Mouse (Mus musculus): ENCODE data around the gene Trnau1ap.
"Not testable (repeated sequence)": the region's sequence is repeated elsewhere in the genome, so short reads cannot be mapped to it uniquely, and the experiment has no call there.

The Trnau1ap gene

GRCm38 (mm10) chr4:132344403-132345134 is 15.2 kb upstream of the Trnau1ap start:
- peak; percentile 46 for DNase-seq (ENCODE audit: low spot score)

DNA sequence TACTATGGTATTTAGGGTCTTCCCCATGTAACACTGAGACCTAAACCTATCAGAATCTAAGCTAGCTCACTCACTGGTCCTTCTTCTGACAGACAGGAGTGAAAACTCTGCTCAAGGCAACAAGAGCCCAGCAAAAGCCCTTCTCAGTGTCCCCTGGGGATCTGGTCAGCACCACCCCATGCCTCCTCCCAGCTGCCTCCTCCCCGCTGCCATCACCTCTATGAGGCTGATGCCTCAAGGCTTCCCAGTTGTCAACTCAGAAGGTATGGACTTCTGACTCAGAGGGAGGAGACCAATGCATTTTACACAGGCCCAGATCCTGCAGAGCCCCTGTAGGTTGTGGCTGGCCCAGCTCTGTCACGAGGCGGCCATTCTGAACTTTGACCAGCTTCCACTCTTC is 12.1 kb upstream of the Trnau1ap start:
- DNase-seq (ENCODE audit: low spot score) = no peak

DNA sequence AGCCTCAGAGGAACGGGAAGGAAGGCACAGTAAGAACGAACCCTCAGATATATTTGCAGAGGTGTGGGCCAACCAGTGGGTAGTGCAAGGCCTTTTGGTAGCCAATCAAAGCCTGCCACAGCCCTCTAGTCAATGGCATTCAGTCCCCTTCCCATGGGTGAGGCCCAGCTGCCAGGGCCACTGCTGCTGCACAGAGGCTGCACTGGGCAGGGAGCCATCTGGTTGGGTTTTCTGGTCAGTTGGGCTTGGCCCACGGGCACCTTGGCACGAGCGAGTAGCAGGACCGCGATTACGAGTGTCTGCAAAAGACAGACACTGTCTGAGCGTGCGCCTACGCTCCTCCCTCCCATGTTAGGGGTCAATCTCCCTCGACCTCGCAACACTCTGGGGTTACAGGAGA is 9.6 kb upstream of the Trnau1ap start:
- no peak for DNase-seq (ENCODE audit: low spot score)

DNA sequence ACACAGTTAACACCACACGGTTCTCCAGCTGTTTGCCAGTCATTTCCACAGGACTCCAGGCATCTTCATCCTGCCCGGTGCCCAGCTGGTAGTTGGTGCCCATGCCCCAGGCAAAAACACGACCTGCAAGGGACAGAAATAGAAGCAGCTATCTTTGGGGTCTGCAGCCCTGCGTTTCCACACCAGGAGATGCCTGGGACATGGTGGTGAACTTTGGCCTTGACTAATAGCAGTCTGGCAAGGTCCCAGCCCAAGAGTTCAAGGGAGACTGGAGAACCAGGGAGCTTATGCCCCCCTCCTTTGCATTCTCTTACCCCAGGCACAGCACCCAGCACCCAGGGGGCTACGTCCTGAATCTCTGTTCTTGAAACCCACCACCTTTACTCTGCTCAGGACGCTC is 3.5 kb upstream of the Trnau1ap start:
- DNase-seq (ENCODE audit: low spot score) = no peak

DNA sequence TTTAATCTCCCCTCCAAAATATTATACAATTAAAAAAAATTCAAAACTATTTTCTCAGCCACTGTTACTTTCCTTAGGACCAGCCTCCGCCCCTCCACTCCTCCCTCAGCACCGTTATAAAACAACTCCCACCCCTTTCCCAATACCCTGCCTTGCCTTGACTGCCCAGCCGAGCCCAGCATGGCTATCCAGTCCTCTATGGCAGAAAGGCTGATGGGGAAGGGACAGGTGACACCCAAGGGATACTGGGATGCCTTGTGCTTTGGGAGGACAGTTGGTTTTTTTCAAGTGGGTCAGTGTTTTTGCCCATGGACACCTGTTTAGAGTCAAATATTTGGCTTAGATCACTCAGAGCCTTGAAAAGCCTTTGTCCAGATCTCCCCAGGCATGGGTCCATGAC is 2.6 kb upstream of the Trnau1ap start:
- DNase-seq (ENCODE audit: low spot score) = no peak

DNA sequence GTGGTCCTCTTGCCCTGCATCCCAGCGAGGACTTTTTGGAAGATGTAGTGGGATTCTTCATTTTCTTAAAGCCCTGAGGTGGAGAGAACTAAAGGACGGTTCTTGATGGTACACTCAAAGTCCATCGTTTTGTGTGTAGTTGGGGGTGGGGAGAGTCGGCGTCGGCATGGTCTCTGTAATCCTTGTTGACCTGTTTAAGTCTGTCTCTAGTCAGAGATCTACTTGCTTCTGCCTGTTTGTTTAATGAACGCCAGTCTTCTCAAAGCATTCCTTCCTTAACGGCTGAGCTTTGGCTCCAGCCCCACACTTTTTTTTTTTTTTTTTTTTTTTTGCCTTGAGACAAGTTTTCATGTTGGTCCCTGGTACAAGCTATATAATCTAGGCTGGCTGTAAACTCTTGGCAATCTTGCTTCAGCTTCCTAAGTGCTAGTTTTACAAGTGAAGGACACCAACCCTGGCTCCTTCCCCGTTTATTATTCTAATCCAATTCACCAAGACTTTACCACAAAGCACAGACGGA is 557 bp upstream of the Trnau1ap start:
- DNase-seq (ENCODE audit: low spot score) = no peak

DNA sequence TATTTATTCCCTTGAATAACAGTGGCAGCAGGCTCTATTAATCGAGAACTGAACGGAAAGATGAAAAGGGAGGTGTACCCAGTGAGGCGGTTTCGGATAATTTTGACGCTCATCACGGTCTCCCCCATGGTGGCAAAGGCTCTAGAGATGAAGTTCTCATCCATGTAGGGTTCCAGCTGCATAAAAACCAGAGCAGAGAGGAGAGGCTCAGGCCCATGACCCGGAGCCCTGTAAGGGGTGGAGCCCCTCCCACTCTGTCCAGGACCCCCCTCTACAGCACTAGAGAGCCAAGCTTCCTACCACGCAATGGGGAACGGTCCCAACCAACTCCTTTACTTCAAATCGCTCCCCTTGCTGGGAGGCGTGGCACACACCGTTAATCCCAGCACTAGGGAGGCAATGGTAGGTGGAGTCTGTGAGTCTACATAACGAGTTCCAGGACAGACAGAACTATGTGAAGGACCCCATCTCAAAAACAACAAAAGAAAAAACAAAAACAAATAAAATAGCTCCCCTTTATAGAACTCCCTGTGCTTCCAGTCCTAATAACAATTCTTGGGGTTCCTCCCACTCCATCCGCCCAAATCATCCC is 851 bp downstream of the Trnau1ap start:
- DNase-seq (ENCODE audit: low spot score) = no peak

GRCm38 (mm10) chr4:132326481-132326880 is 2.9 kb downstream of the Trnau1ap start:
- DNase-seq (ENCODE audit: low spot score) = no peak

GRCm38 (mm10) chr4:132315711-132316110 is 13.6 kb downstream of the Trnau1ap start:
- DNase-seq (ENCODE audit: low spot score) = no peak

DNA sequence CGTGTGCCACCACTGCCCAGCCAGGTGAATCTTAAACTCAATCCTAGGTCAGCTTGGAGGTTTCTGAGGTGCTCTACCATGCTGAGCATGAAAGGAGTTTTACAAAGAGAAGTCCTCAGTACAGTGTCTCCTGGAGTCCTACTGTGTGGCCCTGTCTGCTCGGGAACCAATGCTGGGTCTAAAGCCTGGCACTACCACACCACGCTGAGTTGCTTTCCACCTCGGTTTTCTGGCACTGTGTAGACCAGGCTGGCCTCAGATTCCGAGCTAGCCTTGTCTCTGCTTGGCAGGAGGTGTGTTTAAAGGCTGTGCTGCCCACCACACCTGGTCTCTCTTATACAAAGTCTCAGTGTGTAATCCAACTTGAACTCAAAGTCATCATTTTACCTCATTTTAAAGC is 16.7 kb downstream of the Trnau1ap start:
- DNase-seq (ENCODE audit: low spot score) = no peak

DNA sequence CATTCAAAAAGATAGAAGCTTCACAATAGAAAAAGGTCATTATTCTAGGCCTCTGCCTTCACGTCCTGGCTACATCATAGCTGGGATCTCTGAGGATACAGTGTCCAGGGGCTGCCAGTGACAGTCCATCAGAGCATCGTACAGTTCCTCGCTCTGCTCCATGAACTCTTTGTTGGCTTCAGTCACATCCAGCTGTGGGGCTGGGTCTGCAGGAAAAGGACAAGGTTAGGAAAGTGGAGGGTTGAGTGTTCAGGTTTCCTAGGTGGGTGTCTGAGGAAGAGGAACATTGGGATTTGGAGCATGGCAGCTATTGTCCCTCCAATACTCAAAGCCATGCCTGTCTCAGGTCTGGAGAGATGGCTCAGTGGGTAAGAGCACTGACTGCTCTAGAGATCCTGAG is 17.5 kb downstream of the Trnau1ap start:
- DNase-seq (ENCODE audit: low spot score) = no peak

- no peak for DNase-seq (ENCODE audit: low spot score)
Measured at GRCm38 (mm10) chr4:132311209-132311608, 18.1 kb downstream of the Trnau1ap start.

DNA sequence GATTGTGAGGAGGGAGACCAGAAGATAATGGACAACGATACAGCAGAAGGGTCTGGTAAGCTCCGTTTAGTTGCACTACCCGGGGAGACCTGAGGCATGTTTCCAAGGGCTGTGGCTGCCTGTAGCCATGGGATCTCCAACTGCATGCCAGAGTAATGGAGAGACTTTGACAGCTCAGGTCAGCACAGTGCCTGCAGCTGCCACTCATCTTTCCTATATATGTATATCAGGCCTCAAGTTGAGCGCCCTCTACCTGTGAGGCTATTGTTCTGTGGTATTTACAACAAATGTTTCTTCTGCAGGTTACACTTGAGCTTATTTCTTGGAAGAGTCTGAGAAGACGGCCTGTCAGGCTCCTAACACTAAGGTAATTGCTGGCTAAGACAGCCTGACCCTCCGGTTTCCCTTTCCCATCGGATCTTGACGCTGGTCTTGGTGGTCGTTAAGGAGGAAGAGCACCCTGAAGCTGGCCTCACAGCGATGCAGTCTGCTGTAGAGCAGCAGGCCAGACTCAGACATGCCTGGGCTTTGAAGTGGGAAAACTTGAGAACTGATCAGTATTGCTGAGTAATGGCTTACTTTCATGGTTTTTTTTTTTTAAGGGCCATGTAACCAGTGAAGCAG is 19.4 kb downstream of the Trnau1ap start:
- peak; percentile 47 for DNase-seq (ENCODE audit: low spot score)

DNA sequence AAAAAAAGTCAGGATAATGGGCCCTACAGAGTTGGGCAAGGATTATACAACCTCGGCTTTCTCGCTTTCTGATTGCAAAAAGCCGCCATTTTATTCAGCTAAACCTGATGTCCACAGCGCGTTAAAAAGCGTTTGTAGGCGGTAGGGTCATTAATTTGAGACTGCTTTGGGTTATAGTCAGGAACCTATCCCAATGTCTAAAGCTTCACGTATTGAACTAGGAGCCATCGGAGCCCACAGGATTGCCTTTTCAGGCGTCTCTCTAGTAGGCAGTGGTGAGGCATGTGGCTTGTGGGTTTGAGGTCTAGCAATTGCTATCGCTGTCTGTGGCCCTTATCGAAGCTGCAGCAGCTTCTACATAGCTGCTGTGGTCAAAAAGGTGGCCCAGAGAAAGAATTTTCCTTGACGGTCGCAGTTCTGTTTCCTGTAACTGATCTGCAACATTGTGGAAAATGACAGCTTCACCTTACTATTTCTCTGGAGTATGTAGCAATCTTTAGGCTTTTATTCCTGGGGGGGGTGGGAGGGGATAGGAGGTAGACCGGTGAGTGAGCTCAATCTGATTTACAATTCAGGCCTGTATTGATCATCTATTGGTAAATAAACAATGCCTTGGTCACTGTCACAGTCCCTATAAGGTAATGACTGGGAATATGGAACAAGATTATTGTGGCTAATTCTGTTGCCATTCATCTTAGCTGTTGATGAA is 20.0 kb downstream of the Trnau1ap start:
- DNase-seq (ENCODE audit: low spot score) = peak; percentile 31

GRCm38 (mm10) chr4:132308437-132309139 is 20.8 kb downstream of the Trnau1ap start:
- DNase-seq (ENCODE audit: low spot score) = peak; percentile 69

- DNase-seq (ENCODE audit: low spot score) = no peak
Measured at GRCm38 (mm10) chr4:132306004-132306403, 23.3 kb downstream of the Trnau1ap start.

DNA sequence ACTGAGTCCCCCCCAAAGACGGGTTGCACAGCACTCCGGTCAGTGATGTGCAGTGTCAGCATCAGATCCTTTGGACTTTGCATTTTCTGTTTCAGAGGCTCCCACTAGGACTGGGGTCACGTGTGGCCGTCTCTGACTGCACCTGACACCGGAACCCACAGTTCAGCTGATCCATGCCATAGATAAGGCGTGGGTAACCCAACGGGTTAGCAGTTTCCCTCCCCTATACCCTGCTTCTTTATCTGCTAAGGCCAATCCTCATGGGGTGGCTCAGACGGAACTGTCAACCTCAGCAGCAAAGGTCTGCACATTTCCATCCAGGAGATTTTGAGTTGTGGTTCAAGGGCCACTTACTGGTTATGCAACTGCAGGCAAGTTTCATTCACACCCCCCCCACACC is 24.1 kb downstream of the Trnau1ap start:
- no peak for DNase-seq (ENCODE audit: low spot score)

DNA sequence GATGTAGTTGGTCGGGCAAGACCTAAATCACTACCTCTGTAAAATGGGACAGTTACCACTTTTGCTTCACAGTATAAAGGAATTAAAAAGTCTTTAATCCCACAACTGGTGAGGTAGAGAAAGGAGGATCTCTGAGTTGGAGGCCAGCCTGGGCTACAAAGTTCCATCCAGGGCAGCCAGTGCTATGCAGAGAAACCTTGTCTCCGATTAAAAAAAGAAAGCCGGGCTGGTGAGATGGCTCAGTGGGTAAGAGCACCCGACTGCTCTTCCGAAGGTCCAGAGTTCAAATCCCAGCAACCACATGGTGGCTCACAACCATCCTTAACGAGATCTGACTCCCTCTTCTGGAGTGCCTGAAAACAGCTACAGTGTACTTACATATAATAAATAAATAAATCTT is 25.9 kb downstream of the Trnau1ap start:
- DNase-seq (ENCODE audit: low spot score) = not testable (repeated sequence)

DNA sequence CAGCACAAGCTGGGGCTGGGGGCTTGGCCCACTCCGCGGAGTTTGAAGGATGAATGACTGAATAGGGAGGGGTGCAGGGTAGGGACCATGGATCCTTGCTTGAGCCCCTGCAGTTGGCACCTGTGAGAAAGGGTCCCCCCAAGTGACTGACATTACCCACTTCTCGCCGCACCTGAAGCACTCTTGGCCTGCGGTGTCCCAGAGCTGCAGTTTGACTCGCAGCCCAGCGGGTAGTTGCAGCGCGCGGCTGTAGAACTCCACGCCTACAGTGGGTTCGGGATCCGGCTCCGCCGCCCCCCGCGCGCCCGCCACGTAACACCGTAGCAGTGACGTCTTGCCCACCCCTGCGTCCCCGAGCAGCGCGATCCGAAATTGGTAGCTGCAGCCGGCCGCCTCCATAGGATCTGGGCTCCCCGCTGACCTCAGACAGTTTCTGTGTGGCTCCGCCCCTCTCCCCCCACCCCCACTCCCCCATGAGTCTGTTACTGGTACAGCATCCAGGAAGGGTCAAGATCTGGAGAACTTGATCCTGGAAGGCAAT is 26.3 kb downstream of the Trnau1ap start, which contains the start of gene Rab42:
Gene Rab42 (minus strand): TSS at position 447 of the 541 bp plus-strand sequence.
- DNase-seq (ENCODE audit: low spot score) = peak; percentile 22

GRCm38 (mm10) chr4:132301965-132302938 is 27.1 kb downstream of the Trnau1ap start:
- no peak for DNase-seq (ENCODE audit: low spot score)

All from spleen, adult 12 weeks (tissue).